Mouse (Mus musculus) ES-E14 (cell line): ENCODE results near the gene Map3k7.

ENCODE experiments used
- CHD2 ChIP-seq: IDR thresholded peaks from 2 replicates; pipeline ENCODE4 v1.6.1; 2014; ENCODE audit warnings: mild to moderate bottlenecking, low read depth, low read length, inconsistent platforms
- HCFC1 ChIP-seq: IDR thresholded peaks from 2 replicates; pipeline ENCODE4 v1.6.1; 2012; ENCODE audit warnings: low read length, inconsistent platforms, borderline replicate concordance; ENCODE audit not compliant: insufficient read depth
- MAFK ChIP-seq: IDR thresholded peaks from 2 replicates; pipeline ENCODE4 v1.6.1; 2014; ENCODE audit warnings: mild to moderate bottlenecking, low read depth, low read length, inconsistent platforms; ENCODE audit not compliant: insufficient read depth
- ZC3H11A ChIP-seq: IDR thresholded peaks from 2 replicates; pipeline ENCODE4 v1.6.1; 2012; ENCODE audit warnings: low read depth, mild to moderate bottlenecking, inconsistent platforms, low read length, borderline replicate concordance
- ZNF384 ChIP-seq: IDR thresholded peaks from 2 replicates; pipeline ENCODE4 v1.6.1; 2012; ENCODE audit warnings: low read depth, low read length, inconsistent platforms

DNA sequence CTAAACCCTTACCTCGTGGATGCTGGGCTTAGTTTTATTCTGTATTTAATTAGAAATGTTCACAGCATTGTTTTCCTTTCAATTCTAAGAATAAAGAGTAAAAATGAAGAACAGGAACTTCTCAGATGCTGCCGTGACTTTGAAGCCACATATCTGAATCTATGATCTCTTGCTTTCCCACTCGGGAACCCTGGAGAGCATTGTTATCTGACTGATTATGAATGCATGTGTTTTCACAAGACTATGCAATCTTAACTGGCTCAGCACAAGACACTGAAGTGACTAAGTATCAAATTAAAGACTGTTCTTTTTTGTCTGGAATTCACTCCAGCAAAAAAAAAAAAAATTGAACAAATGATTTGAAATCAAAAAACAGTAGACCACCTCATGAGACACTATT is 30.7 kb upstream of the Map3k7 start:
- TF ChIP-seq ZNF384 (no peak), MAFK (no peak), HCFC1 (no peak), CHD2 (no peak), ZC3H11A (no peak)
